Mouse (Mus musculus): ENCODE measurements around the gene Clrn3.
A peak's percentile ranks its signal among the peaks of the same experiment; 100 is the strongest.

Clrn3 gene

GRCm38 (mm10) chr7:135486645-135487382, 41.6 kb downstream of the Clrn3 start:
- DNase-seq, result no peak

GRCm38 (mm10) chr7:135485796-135486410, 42.6 kb downstream of the Clrn3 start:
- DNase-seq, result peak; percentile 16

- DNase-seq, result no peak
Observed at GRCm38 (mm10) chr7:135485116-135485795, 43.2 kb downstream of the Clrn3 start.

- no peak for DNase-seq
Observed at GRCm38 (mm10) chr7:135484341-135484740, 44.1 kb downstream of the Clrn3 start.

GRCm38 (mm10) chr7:135483751-135484150, 44.7 kb downstream of the Clrn3 start:
- no peak for DNase-seq

- DNase-seq, result no peak
Observed at GRCm38 (mm10) chr7:135481150-135481549, 47.3 kb downstream of the Clrn3 start.

GRCm38 (mm10) chr7:135479912-135480311, 48.5 kb downstream of the Clrn3 start:
- no peak for DNase-seq

GRCm38 (mm10) chr7:135479322-135479880, 49.1 kb downstream of the Clrn3 start:
- peak; percentile 18 for DNase-seq

- DNase-seq, result no peak
Observed at GRCm38 (mm10) chr7:135477256-135477655, 51.2 kb downstream of the Clrn3 start.

GRCm38 (mm10) chr7:135475981-135476380, 52.5 kb downstream of the Clrn3 start:
- DNase-seq, result no peak

- DNase-seq, result no peak
Observed at GRCm38 (mm10) chr7:135470319-135470718, 58.1 kb downstream of the Clrn3 start.

GRCm38 (mm10) chr7:135468631-135469030, 59.8 kb downstream of the Clrn3 start:
- DNase-seq, result no peak

- DNase-seq, result no peak
Observed at GRCm38 (mm10) chr7:135465293-135465692, 63.2 kb downstream of the Clrn3 start.

GRCm38 (mm10) chr7:135464689-135465259, 63.7 kb downstream of the Clrn3 start:
- peak; percentile 24 for DNase-seq

Measured in liver (tissue).